Mouse (Mus musculus): Measurements from ENCODE around the gene Pip5k1a. TPM values are rescaled to one million over a fixed set of nuclear protein-coding genes. Genes with fewer than 3 reads are reported as not detected.
"Not testable (repeated sequence)": the region's sequence is repeated elsewhere in the genome, so short reads cannot be mapped to it uniquely, and the experiment has no call there.

Gene Pip5k1a
- polyA plus RNA-seq, 2 experiments = 4.7 to 9.4 TPM

DNA sequence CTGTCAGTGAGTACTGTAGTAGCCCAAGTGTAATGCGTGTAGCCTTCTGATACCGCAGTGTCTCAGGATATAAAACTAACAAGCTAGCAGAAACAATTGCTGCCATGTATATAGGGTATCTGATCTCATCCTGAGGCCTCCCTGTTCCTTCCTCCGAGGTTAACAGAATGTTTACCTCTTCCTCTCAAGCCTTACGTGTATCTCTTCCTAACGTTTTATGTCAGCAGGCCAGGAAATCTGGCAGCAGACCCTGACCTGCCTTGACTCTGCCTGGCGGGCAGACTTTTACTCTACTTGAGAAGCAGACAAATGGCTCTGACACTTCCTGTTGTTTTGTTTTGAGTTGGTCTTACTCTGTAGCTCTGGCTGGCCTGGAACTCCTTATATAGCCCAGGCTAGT is 14.8 kb upstream of the Pip5k1a start:
- Histone ChIP-seq H3K27ac (no peak overlapping the region), H3K9me3 (ENCODE audit: control insufficient read depth, low read length) (no peaks in the 10 kb centered on the region), H3K4me2 (ENCODE audit: low read depth) (no peak overlapping the region), H3K4me3 (ENCODE audit: insufficient read depth in 1 of 2, low read depth in 2 of 2, low read length in 2 of 2) (no peak overlapping the region), H3K9ac (replicated peaks) (no peak overlapping the region), H3K27me3 (ENCODE audit: control insufficient read depth, insufficient read depth, low read length) (no peaks in the 10 kb centered on the region), H3K4me1 (replicated peaks; ENCODE audit: control insufficient read depth in 2 of 2, insufficient read depth in 2 of 2, low read length in 1 of 2) (no peaks in the 10 kb centered on the region), H3K36me3 (replicated peaks; ENCODE audit: control insufficient read depth, insufficient read depth, low read depth) (peaks cover 19% of the 10 kb centered on the region)
- DNase-seq (ENCODE audit: low read depth in 3 of 3, low spot score in 3 of 3) (no peak), ATAC-seq (ENCODE audit: insufficient read depth) (peak; percentile 44; the same call in 1 of the 2 replicates)
- 46% methylated on average over 6 of the region's 6 CpGs for WGBS (ENCODE audit: insufficient replicate concordance)
- no peak for TF ChIP-seq CTCF (IDR thresholded peaks at IDR 0.05; ENCODE audit: low read depth)
- no peak for TF ChIP-seq EP300 (IDR thresholded peaks at IDR 0.05; ENCODE audit: low read depth)

DNA sequence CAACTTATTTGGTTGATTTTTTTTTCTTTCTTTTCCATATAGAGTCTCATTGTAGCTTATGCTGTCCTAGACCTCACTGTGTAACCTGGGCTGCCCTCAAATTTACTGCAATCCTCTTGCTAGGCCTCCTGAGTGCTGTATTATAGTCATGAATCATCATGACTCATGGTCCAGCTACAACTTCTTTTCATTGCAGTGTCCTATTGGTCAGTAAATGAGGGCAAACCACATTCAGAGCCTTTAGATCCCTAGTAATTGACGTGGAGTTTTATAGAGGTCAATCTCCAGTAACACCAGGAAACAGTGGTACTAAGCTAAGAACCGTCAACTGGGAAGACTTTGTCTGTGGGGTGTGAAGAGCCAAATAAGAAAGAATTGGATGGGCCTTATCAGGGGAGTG is 11.0 kb upstream of the Pip5k1a start:
- TF ChIP-seq CTCF (IDR thresholded peaks at IDR 0.05; ENCODE audit: low read depth) = no peak
- no peak for TF ChIP-seq EP300 (IDR thresholded peaks at IDR 0.05; ENCODE audit: low read depth)
- H3K36me3 ChIP-seq (replicated peaks; ENCODE audit: control insufficient read depth, insufficient read depth, low read depth) = peaks cover 19% of the 10 kb centered on the region

DNA sequence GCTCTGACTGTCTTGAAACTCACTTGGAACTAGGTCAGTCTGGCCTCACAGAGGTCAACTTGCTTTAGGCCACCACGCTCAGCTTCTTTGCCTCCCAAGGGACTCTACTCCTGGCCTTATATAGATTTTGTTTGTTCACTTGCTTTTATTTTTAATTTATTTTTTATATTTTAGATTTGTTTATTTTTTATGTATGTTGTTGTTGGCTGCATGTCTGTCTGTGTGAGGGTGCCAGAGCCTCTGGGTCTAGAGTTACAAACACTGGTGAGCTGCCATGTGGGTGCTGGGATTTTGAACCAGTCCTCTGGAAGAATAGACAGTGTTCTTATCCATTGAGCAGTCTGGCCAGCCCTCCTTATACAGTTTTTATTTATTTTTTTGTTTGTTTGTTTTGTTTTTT is 6.0 kb upstream of the Pip5k1a start:
- H3K27me3 ChIP-seq (ENCODE audit: control insufficient read depth, insufficient read depth, low read length) = no peaks in the 10 kb centered on the region
- DNase-seq (ENCODE audit: low read depth in 3 of 3, low spot score in 3 of 3) = no peak
- no peaks in the 10 kb centered on the region for H3K9me3 ChIP-seq (ENCODE audit: control insufficient read depth, low read length)
- H3K4me3 ChIP-seq (ENCODE audit: insufficient read depth in 1 of 2, low read depth in 2 of 2, low read length in 2 of 2) = no peak overlapping the region
- TF ChIP-seq CTCF (IDR thresholded peaks at IDR 0.05; ENCODE audit: low read depth) = no peak
- TF ChIP-seq EP300 (IDR thresholded peaks at IDR 0.05; ENCODE audit: low read depth) = no peak
- H3K4me1 ChIP-seq (replicated peaks; ENCODE audit: control insufficient read depth in 2 of 2, insufficient read depth in 2 of 2, low read length in 1 of 2) = peaks cover 4 to 15% of the 10 kb centered on the region in 2 experiments; a peak in 3 of 4 replicates
- H3K4me2 ChIP-seq (ENCODE audit: low read depth) = no peak overlapping the region
- H3K9ac ChIP-seq (replicated peaks) = no peak overlapping the region
- no peaks in the 10 kb centered on the region; the same call in 1 of the 2 replicates for H3K36me3 ChIP-seq (replicated peaks; ENCODE audit: control insufficient read depth, insufficient read depth, low read depth)
- H3K27ac ChIP-seq = no peak overlapping the region
- 97% methylated on average over 1 of the region's 1 CpGs for WGBS (ENCODE audit: insufficient replicate concordance)
- ATAC-seq (ENCODE audit: insufficient read depth) = no peak

More for the DNA sequence above, 11.0 kb upstream of the Pip5k1a start:
- Histone ChIP-seq H3K4me2 (ENCODE audit: low read depth) (no peak overlapping the region), H3K27ac (no peak overlapping the region), H3K4me3 (ENCODE audit: insufficient read depth in 1 of 2, low read depth in 2 of 2, low read length in 2 of 2) (no peak overlapping the region), H3K9me3 (ENCODE audit: control insufficient read depth, low read length) (no peaks in the 10 kb centered on the region), H3K9ac (replicated peaks) (no peak overlapping the region), H3K4me1 (replicated peaks; ENCODE audit: control insufficient read depth in 2 of 2, insufficient read depth in 2 of 2, low read length in 1 of 2) (no peaks in the 10 kb centered on the region), H3K27me3 (ENCODE audit: control insufficient read depth, insufficient read depth, low read length) (no peaks in the 10 kb centered on the region)
- 80% methylated on average over 2 of the region's 2 CpGs for WGBS (ENCODE audit: insufficient replicate concordance)
- no peak for ATAC-seq (ENCODE audit: insufficient read depth)
- DNase-seq (ENCODE audit: low read depth in 3 of 3, low spot score in 3 of 3) = no peak

DNA sequence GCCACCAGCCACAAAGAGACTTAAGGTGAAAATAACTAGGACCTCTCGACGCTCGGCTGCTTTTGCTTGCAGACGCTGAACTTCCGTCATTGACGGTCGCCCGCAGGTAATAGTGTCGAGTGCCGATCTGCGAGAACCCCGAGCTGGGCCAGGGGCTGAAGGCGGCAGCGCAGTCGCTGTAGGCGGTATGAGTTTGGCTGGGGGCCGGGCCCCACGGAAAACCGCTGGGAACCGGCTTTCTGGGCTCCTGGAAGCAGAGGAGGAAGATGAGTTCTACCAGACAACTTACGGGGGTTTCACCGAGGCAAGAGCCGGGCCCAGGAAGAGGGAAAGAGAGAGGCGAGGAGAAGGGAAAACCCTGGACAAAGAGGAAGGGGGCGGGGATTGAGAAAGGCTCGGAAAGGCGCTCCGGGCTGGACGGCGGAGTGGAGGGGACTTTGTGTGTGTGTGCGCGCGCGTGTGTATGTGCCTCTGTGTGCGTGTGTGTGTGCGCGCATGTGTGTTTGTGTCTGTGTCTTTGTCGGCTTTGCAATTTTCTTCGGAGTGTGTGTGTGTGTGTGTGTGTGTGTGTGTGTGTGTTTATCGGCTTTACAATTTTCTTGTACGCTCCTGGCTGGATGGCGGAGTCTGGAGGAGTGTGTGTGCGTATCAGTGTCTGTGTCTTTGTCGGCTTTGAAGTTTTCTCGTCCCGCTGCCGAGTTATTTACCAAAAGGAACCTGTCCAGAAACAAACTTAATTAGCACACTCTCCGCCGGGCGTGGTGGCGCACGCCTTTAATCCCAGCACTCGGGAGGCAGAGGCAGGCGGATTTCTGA is 4.4 kb upstream of the Pip5k1a start, which contains the start of gene Vps72:
Vps72 (plus strand) TSS at position 112 of the 816 bp plus-strand sequence.
- H3K27ac ChIP-seq = peak within 1 kb of the TSS; percentile 88
- WGBS (ENCODE audit: insufficient replicate concordance) = under 1% methylated on average over 54 of the region's 54 CpGs
- H3K36me3 ChIP-seq (replicated peaks; ENCODE audit: control insufficient read depth, insufficient read depth, low read depth) = no peaks in the 10 kb centered on the region; the same call in 1 of the 2 replicates
- H3K4me1 ChIP-seq (replicated peaks; ENCODE audit: control insufficient read depth in 2 of 2, insufficient read depth in 2 of 2, low read length in 1 of 2) = peaks cover 4 to 17% of the 10 kb centered on the region in 2 experiments; a peak in 3 of 4 replicates
- H3K4me3 ChIP-seq (ENCODE audit: insufficient read depth in 1 of 2, low read depth in 2 of 2, low read length in 2 of 2) = peak within 1 kb of the TSS; percentile 94 to 97
- H3K4me2 ChIP-seq (ENCODE audit: low read depth) = peak within 1 kb of the TSS; percentile 67
- H3K9me3 ChIP-seq (ENCODE audit: control insufficient read depth, low read length) = no peaks in the 10 kb centered on the region
- H3K9ac ChIP-seq (replicated peaks) = peak within 1 kb of the TSS; percentile 88
- ATAC-seq (ENCODE audit: insufficient read depth) (peak; percentile 65), DNase-seq (ENCODE audit: low read depth in 3 of 3, low spot score in 3 of 3) (peak; percentile 65 to 76 (median 73))
- TF ChIP-seq EP300 (IDR thresholded peaks at IDR 0.05; ENCODE audit: low read depth) = no peak
- TF ChIP-seq CTCF (IDR thresholded peaks at IDR 0.05; ENCODE audit: low read depth) = no peak
- H3K27me3 ChIP-seq (ENCODE audit: control insufficient read depth, insufficient read depth, low read length) = no peaks in the 10 kb centered on the region

DNA sequence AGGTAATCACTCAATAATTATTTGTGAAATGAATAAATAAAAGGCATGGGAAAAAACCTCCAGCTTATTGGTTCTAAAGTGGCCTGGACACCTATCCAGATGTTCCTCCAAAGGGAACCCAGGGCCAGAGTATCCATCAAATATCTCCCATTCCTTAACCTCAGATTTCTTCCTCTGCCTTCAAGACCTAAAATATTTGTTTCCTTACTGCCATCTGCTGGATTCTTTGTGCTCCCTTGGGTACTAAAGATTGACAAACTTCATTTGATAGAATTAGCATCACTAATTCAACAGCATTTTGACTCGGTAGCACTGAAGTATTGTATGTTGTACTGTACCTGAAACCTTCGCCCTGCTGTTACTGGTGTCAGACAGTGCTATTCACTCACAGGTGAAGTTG is 1.2 kb upstream of the Pip5k1a start:
- H3K4me2 ChIP-seq (ENCODE audit: low read depth) = no peak overlapping the region
- peak in 1 of 3 experiments; percentile 14 for DNase-seq (ENCODE audit: low read depth in 3 of 3, low spot score in 3 of 3)
- H3K9me3 ChIP-seq (ENCODE audit: control insufficient read depth, low read length) = no peaks in the 10 kb centered on the region
- no peak overlapping the region for H3K9ac ChIP-seq (replicated peaks)
- H3K4me1 ChIP-seq (replicated peaks; ENCODE audit: control insufficient read depth in 2 of 2, insufficient read depth in 2 of 2, low read length in 1 of 2) = peaks cover 11 to 28% of the 10 kb centered on the region in 2 experiments
- H3K27ac ChIP-seq = no peak overlapping the region
- H3K27me3 ChIP-seq (ENCODE audit: control insufficient read depth, insufficient read depth, low read length) = no peaks in the 10 kb centered on the region
- no peak for TF ChIP-seq EP300 (IDR thresholded peaks at IDR 0.05; ENCODE audit: low read depth)
- TF ChIP-seq CTCF (IDR thresholded peaks at IDR 0.05; ENCODE audit: low read depth) = peak; percentile 33; the same call in 1 of the 2 replicates
- no peak overlapping the region for H3K4me3 ChIP-seq (ENCODE audit: insufficient read depth in 1 of 2, low read depth in 2 of 2, low read length in 2 of 2)
- no peak for ATAC-seq (ENCODE audit: insufficient read depth)
- H3K36me3 ChIP-seq (replicated peaks; ENCODE audit: control insufficient read depth, insufficient read depth, low read depth) = no peaks in the 10 kb centered on the region
- 65% methylated on average over 2 of the region's 2 CpGs for WGBS (ENCODE audit: insufficient replicate concordance)

DNA sequence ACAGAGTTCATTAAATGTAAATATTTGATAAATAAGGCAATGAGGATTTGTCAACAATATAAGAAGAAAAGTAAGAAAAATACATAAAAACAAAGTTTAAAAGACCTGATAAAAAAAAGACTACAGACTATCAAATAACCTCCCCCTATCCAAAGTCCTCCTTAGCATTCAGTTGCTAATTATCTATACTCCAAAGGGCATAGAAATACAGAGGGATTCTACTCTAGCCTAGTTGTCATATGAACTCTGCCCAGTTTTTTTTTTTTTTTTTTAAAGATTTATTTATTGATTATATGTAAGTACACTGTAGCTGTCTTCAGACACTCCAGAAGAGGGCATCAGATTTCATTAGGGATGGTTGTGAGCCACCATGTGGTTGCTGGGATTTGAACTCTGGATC is 578 bp upstream of the Pip5k1a start:
- not testable (repeated sequence) for H3K9me3 ChIP-seq (ENCODE audit: control insufficient read depth, low read length); DNase-seq (ENCODE audit: low read depth in 3 of 3, low spot score in 3 of 3); H3K27me3 ChIP-seq (ENCODE audit: control insufficient read depth, insufficient read depth, low read length); ATAC-seq (ENCODE audit: insufficient read depth); H3K36me3 ChIP-seq (replicated peaks; ENCODE audit: control insufficient read depth, insufficient read depth, low read depth)
- H3K27ac ChIP-seq = peak overlapping the region; percentile 62
- peak overlapping the region in 1 of 2 experiments; percentile 67; a peak in 2 of 4 replicates for H3K4me3 ChIP-seq (ENCODE audit: insufficient read depth in 1 of 2, low read depth in 2 of 2, low read length in 2 of 2)
- peak overlapping the region; percentile 84 for H3K4me2 ChIP-seq (ENCODE audit: low read depth)
- peaks cover 10 to 26% of the 10 kb centered on the region in 2 experiments for H3K4me1 ChIP-seq (replicated peaks; ENCODE audit: control insufficient read depth in 2 of 2, insufficient read depth in 2 of 2, low read length in 1 of 2)
- H3K9ac ChIP-seq (replicated peaks) = peak overlapping the region; percentile 64

Measured in liver, embryonic 14.5 days (tissue).